Mouse (Mus musculus): Measurements from ENCODE around the gene Gnaq. TPM values are rescaled to one million over a fixed set of nuclear protein-coding genes. Genes with fewer than 3 reads are reported as not detected.

The Gnaq gene
- polyA plus RNA-seq, 1 experiment, result not detected

GRCm38 (mm10) chr19:16390192-16390795, 257.7 kb downstream of the Gnaq start:
- Histone ChIP-seq H3K36me3 (ENCODE audit: control insufficient read depth) (no peaks in the 10 kb centered on the region), H3K27me3 (ENCODE audit: control insufficient read depth) (no peaks in the 10 kb centered on the region), H3K4me1 (ENCODE audit: control insufficient read depth) (no peaks in the 10 kb centered on the region), H3K4me3 (replicated peaks) (no peak overlapping the region), H3K9me3 (ENCODE audit: control insufficient read depth, low read length) (no peaks in the 10 kb centered on the region)
- TF ChIP-seq GATA1 (IDR thresholded peaks at IDR 0.05; ENCODE audit: low read length) (no peak), TAL1 (IDR thresholded peaks at IDR 0.05; ENCODE audit: low read length) (no peak)

GRCm38 (mm10) chr19:16394381-16394780, 261.8 kb downstream of the Gnaq start:
- TF ChIP-seq GATA1 (IDR thresholded peaks at IDR 0.05; ENCODE audit: low read length) (no peak), TAL1 (IDR thresholded peaks at IDR 0.05; ENCODE audit: low read length) (no peak)
- H3K36me3 ChIP-seq (ENCODE audit: control insufficient read depth), result no peaks in the 10 kb centered on the region

GRCm38 (mm10) chr19:16403101-16403500, 270.5 kb downstream of the Gnaq start:
- Histone ChIP-seq H3K9me3 (ENCODE audit: control insufficient read depth, low read length) (no peaks in the 10 kb centered on the region), H3K4me3 (replicated peaks) (no peak overlapping the region), H3K4me1 (ENCODE audit: control insufficient read depth) (no peaks in the 10 kb centered on the region), H3K36me3 (ENCODE audit: control insufficient read depth) (no peaks in the 10 kb centered on the region), H3K27me3 (ENCODE audit: control insufficient read depth) (no peaks in the 10 kb centered on the region)
- no peak for TF ChIP-seq GATA1 (IDR thresholded peaks at IDR 0.05; ENCODE audit: low read length)
- no peak for TF ChIP-seq TAL1 (IDR thresholded peaks at IDR 0.05; ENCODE audit: low read length)

More at GRCm38 (mm10) chr19:16394381-16394780, 261.8 kb downstream of the Gnaq start:
- Histone ChIP-seq H3K4me1 (ENCODE audit: control insufficient read depth) (no peaks in the 10 kb centered on the region), H3K4me3 (replicated peaks) (no peak overlapping the region), H3K9me3 (ENCODE audit: control insufficient read depth, low read length) (no peaks in the 10 kb centered on the region), H3K27me3 (ENCODE audit: control insufficient read depth) (no peaks in the 10 kb centered on the region)

- Histone ChIP-seq H3K4me1 (ENCODE audit: control insufficient read depth) (no peaks in the 10 kb centered on the region), H3K36me3 (ENCODE audit: control insufficient read depth) (no peaks in the 10 kb centered on the region), H3K9me3 (ENCODE audit: control insufficient read depth, low read length) (no peaks in the 10 kb centered on the region), H3K4me3 (replicated peaks) (no peak overlapping the region), H3K27me3 (ENCODE audit: control insufficient read depth) (no peaks in the 10 kb centered on the region)
- no peak for TF ChIP-seq GATA1 (IDR thresholded peaks at IDR 0.05; ENCODE audit: low read length)
- TF ChIP-seq TAL1 (IDR thresholded peaks at IDR 0.05; ENCODE audit: low read length), result no peak
Observed at GRCm38 (mm10) chr19:16407727-16408126, 275.1 kb downstream of the Gnaq start.

DNA sequence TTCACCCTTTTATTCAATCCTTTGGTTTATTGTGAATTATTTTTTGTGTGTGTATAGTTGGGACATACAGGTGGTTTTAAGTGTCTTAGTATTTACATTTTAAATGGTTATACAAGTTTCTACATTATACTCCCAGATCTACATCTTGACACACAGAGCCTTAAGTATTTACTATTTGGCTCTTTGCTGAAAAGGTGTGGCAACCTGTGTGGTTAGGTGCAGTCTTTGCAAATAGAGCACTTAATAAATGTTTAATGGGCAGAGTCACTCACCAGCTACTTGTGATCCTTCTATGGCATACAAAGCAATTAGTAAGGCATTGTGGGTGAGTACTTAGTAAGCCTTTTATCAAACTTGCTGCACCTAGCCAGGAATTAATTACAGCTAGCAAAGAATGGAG, 278.7 kb downstream of the Gnaq start:
- H3K36me3 ChIP-seq (ENCODE audit: control insufficient read depth), result no peaks in the 10 kb centered on the region
- no peak overlapping the region for H3K4me3 ChIP-seq (replicated peaks)
- H3K27me3 ChIP-seq (ENCODE audit: control insufficient read depth), result no peaks in the 10 kb centered on the region
- H3K4me1 ChIP-seq (ENCODE audit: control insufficient read depth), result no peaks in the 10 kb centered on the region
- H3K9me3 ChIP-seq (ENCODE audit: control insufficient read depth, low read length), result no peaks in the 10 kb centered on the region
- TF ChIP-seq GATA1 (IDR thresholded peaks at IDR 0.05; ENCODE audit: low read length) (no peak), TAL1 (IDR thresholded peaks at IDR 0.05; ENCODE audit: low read length) (no peak)

GRCm38 (mm10) chr19:16418086-16418663, 285.5 kb downstream of the Gnaq start:
- no peaks in the 10 kb centered on the region for H3K27me3 ChIP-seq (ENCODE audit: control insufficient read depth)
- no peaks in the 10 kb centered on the region for H3K9me3 ChIP-seq (ENCODE audit: control insufficient read depth, low read length)
- TF ChIP-seq GATA1 (IDR thresholded peaks at IDR 0.05; ENCODE audit: low read length) (no peak), TAL1 (IDR thresholded peaks at IDR 0.05; ENCODE audit: low read length) (no peak)
- no peak overlapping the region for H3K4me3 ChIP-seq (replicated peaks)
- no peaks in the 10 kb centered on the region for H3K4me1 ChIP-seq (ENCODE audit: control insufficient read depth)
- no peaks in the 10 kb centered on the region for H3K36me3 ChIP-seq (ENCODE audit: control insufficient read depth)

DNA sequence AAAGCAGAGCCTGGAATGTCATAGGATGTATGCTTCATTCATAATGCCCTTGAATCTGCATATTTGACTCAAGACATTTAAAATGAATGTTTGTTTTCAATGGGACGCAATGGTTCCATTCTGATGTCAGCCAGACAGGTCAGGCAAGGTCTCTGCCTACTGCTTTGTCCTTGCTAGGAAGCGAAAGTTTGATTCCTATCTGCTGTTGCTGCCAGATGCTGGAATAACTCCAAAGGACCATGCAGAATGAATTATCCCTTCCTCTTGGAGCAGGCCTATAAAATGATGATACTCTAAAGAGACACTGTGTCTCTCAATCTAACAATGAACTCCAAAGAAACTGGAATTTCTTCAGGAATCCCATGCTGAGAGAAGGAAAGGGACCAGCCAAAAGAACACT, 293.0 kb downstream of the Gnaq start:
- H3K9me3 ChIP-seq (ENCODE audit: control insufficient read depth, low read length), result peaks cover 3% of the 10 kb centered on the region; the same call in 1 of the 2 replicates
- TF ChIP-seq GATA1 (IDR thresholded peaks at IDR 0.05; ENCODE audit: low read length) (no peak), TAL1 (IDR thresholded peaks at IDR 0.05; ENCODE audit: low read length) (no peak)
- no peak overlapping the region for H3K4me3 ChIP-seq (replicated peaks)
- no peaks in the 10 kb centered on the region for H3K36me3 ChIP-seq (ENCODE audit: control insufficient read depth)
- no peaks in the 10 kb centered on the region for H3K4me1 ChIP-seq (ENCODE audit: control insufficient read depth)
- H3K27me3 ChIP-seq (ENCODE audit: control insufficient read depth), result no peaks in the 10 kb centered on the region

DNA sequence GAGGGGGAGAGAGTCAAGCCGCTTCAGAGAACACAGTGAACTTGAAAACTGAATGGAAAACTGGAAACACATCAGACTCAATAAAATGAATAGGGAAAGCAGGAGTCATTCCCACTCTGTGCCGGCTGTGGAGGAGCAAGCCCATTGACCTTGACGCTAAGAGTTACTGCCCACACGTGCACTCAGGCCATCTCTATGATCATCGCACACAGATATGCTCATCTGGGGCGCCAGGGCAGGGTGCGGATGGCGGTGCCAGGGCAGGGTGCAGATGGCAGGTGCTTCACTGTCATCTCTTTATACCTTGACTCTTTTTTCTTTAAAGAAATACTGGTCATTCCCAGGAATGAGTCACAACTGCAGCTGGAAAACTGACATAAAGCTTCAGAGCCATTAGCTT, 298.7 kb downstream of the Gnaq start:
- Histone ChIP-seq H3K4me3 (replicated peaks) (no peak overlapping the region), H3K36me3 (ENCODE audit: control insufficient read depth) (no peaks in the 10 kb centered on the region), H3K27me3 (ENCODE audit: control insufficient read depth) (peaks cover 14% of the 10 kb centered on the region), H3K9me3 (ENCODE audit: control insufficient read depth, low read length) (peaks cover 3% of the 10 kb centered on the region; the same call in 1 of the 2 replicates), H3K4me1 (ENCODE audit: control insufficient read depth) (peaks cover 13% of the 10 kb centered on the region)
- no peak for TF ChIP-seq GATA1 (IDR thresholded peaks at IDR 0.05; ENCODE audit: low read length)

DNA sequence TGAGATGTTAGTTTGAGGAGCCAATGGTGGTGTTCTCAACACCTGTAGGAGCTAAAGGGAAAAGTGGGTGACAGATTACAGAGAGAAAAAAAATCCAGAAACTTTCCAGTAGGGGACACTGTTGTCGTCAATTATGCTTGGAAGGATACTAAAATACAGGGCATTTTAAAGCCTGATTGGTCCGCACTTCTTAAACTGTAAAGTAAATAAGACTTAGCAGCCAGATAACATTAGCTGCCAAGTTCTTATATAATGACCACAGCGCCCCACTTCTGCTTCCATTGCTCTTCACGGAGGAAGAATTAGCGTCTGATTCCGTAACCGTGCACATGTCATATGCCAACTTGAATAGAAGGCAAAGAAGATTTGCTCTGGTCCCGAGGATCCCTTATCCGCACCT, 302.2 kb downstream of the Gnaq start:
- Histone ChIP-seq H3K27me3 (ENCODE audit: control insufficient read depth) (peaks cover 25% of the 10 kb centered on the region), H3K4me3 (replicated peaks) (no peak overlapping the region)

More for the DNA sequence above, 302.2 kb downstream of the Gnaq start:
- Histone ChIP-seq H3K9me3 (ENCODE audit: control insufficient read depth, low read length) (no peaks in the 10 kb centered on the region), H3K4me1 (ENCODE audit: control insufficient read depth) (peaks cover 18% of the 10 kb centered on the region), H3K36me3 (ENCODE audit: control insufficient read depth) (no peaks in the 10 kb centered on the region)
- TF ChIP-seq TAL1 (IDR thresholded peaks at IDR 0.05; ENCODE audit: low read length) (no peak), GATA1 (IDR thresholded peaks at IDR 0.05; ENCODE audit: low read length) (no peak)

All from erythroblast, embryonic 14.5 days (primary cell).